Mouse (Mus musculus): ENCODE results near the gene Hsp90ab1.

DNA sequence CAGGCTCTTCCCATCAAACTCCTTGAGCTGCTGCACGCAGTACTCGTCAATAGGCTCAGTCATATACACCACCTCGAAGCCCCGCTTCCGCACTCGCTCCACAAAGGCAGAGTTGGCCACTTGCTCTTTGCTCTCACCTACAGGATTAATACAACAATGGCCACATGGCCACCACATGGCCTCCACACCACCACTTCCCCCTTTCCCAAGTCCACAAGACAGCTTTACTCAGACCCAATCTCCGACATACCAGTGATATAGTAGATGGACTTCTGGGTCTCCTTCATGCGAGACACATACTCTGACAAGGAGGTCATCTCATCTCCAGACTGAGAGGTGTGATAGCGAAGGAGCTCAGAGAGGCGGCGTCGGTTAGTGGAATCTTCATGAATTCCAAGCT is 4.1 kb downstream of the Hsp90ab1 start:
- TF ChIP-seq POLR2A (IDR thresholded peaks at IDR 0.05; ENCODE audit: borderline replicate concordance, insufficient read depth, low read length), result no peak
- TF ChIP-seq CTCF (IDR thresholded peaks at IDR 0.05; ENCODE audit: borderline replicate concordance, insufficient read depth, low read depth, low read length), result no peak

Data from cerebellum, adult 2 months (tissue).